Mouse (Mus musculus): ENCODE data around the gene Pnrc1.

Gene Pnrc1

GRCm38 (mm10) chr4:33224003-33224675, 65.8 kb downstream of the Pnrc1 start:
- DNase-seq (ENCODE audit: low spot score in 2 of 2) = no peak

DNA sequence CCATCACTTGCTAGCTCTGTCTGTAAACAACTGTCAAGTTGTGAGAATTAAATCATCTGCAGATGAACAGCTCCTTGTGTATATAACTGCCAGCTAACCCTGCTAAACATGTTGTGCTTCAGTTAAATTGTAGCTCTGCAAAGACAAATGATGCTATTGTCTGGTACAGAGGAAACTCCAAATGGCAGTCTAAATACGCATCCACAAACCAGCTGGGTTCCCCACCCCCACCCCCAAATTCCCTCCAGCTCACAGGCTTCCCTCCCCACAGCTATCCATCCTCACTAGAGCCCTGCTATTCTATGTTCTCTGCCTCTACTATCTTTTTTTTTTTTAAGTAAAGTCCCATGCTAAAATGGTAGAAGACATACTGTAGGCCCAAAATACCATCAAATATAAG, 68.1 kb downstream of the Pnrc1 start:
- no peak for DNase-seq (ENCODE audit: low spot score in 2 of 2)

DNA sequence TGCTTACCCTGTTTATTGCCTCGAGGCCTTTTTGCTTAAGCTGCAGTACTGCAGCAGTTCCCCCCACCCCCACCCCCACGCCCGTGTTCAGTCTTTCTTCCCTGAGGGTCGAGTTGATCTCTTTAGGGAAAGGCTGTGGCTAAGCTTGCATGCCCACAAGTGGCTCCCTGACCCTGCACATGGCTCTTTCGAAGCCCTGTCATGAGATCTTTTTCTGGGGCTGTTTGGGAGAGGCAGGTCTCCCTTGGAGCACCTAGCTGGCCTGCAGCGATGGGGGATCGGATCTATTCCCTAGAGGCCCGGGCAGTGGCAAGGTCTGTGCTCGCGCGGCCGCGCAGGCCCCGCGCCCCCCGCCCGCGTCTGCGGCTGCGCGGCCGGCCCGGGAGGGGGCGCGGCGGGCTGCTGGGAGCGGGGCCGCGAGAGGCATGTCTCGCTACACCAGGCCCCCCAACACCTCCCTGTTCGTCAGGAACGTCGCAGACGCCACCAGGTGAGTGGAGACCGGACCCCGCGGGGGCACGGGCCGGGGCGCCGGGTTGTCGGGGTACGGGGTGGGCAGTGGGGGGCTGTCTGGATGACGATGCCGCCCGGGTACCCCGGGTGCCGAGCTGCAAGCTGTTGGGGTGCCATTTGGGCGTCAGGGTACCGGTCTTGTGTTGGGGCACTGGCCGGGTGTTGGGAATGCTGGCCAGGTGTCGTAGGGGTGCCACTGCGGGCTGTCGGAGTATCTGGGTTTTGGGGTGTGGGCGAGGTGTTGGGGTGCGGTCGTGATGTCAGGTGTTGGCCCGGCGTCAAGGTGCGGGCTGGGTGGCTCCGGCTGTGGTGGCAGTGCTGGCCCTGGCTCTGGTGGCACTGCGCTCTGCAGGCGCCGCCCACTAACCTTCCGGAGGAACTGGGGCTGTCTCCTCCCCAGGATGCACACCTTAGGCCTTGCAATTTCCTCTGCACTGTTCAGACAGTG, 80.8 kb downstream of the Pnrc1 start, which contains the start of gene Srsf12:
Gene Srsf12, plus strand, starts transcription at position 111 of the 961 bp plus-strand sequence.
- peak; percentile 30 to 33 for DNase-seq (ENCODE audit: low spot score in 2 of 2)

DNA sequence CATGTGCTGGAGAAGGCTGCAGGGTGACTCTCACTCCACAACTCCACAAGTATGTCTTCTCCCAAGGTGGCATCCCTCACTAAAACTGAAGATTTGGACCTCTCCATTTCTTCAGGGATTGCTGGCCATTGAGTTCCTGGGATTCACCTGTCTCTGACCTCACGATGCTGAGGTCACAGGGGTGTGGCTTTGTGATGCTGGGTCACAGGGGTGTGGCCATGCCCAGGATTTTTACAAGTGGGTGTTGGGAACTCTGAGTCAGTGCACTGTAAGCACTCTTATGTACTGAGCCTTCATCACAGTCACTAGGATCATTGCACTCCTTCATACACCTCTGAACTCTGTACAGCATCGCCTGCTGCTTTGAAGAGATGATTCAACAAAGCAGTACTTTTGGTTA, 82.4 kb downstream of the Pnrc1 start:
- DNase-seq (ENCODE audit: low spot score in 2 of 2) = no peak

DNA sequence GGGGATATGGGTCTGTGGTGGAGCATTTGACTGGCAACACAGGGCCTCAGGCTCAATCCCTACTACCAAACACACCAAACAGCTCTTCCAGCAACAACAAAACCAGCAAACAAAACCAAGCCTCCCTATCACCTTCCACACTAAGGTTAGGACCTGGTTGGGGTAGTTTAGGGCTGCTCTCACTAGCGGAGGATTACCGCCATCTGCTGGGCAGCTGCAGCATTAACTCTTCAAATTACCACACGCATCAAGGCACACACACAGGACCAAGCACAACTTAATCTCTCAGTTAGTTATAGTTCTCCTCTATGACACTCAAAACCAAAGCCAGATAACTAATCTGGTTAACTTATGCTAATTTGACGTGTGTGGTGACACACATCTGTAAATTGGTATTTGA, 85.3 kb downstream of the Pnrc1 start:
- peak in 1 of 2 experiments; percentile 59 for DNase-seq (ENCODE audit: low spot score in 2 of 2)

DNA sequence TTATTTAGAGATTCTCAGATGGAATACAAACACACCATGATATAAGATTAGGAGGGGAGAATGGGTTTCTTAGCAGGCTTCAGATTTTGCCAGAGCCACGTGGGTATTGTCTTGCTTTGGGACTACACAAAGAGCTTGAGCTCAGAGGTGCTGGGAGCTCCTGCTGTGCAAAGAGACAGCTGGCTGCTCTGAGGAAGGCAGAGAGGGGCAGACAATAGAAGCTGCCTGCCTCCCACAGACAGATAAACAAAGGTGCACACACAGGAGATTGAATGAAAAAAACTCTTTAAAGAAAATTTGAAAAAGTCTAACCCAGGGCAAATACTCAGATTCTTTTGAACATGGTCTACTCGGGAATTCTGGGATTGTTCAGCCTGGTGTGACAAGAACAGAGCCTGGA, 91.8 kb downstream of the Pnrc1 start:
- no peak for DNase-seq (ENCODE audit: low spot score in 2 of 2)
